Mouse (Mus musculus) erythroblast, embryonic 14.5 days (primary cell): ENCODE results near the gene Oma1.

ENCODE experiments used
- GATA1 ChIP-seq: IDR thresholded peaks from 2 replicates; pipeline ENCODE4 v1.6.1; 2012; ENCODE audit warnings: low read length, inconsistent platforms, mixed read lengths
- TAL1 ChIP-seq: IDR thresholded peaks from 3 replicates; pipeline ENCODE4 v1.6.1; 2012; ENCODE audit warnings: low read length, inconsistent platforms, mixed read lengths

- TF ChIP-seq GATA1 (no peak), TAL1 (no peak)
These were observed 82.3 kb downstream of the Oma1 start for GRCm38 (mm10) chr4:103395905-103396304.
